8 mouse cellular contexts compared by ENCODE assay signal in the genomic region with DNA sequence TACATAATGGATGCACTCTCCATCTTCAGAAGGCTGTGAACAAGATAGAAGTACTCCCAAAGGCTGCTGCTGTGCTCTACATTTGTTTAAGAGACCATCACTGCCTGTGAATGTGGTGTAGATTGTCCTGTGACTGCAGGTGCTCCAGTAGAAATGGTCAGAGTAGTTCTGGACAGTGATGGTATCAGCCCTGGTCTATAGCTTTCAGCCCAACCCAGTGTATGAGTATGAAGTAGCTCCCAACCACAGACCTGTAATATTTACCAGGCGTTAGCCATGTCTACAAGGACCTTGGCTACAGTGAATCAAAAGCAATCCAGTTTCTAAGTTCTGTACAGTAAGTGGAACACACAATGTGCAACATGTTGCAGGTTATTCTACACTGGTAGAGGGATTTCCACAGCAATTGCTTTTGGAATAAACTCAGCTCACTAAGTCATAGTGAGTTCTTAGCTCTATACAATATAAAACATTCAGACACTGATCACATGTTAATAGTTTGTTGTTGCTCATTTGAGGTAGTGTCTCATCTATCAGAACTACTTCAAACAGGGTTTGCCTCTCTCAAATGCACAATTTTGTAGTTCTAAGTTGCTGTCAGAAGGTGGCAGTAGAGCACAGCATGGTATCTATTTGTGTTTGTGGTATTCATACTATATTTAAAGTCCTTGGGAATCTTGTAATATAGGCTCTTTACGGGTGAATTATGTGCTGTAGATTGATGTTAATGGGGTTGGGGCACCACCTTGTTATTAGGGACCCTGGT.
DNase-seq lines count a peak whose midpoint lies in the region; ATAC-seq and TF ChIP-seq lines count a peak whose summit lies in the region.

No protein-coding gene starts in this region.

- no peak overlapping the region for H3K9ac ChIP-seq in forebrain, embryonic 12.5 days
- no peak overlapping the region for H3K9ac ChIP-seq in forebrain, embryonic 11.5 days (ENCODE audit: low read length)
- no peak overlapping the region for H3K9ac ChIP-seq in liver, embryonic 14.5 days (replicated peaks)
- no peak overlapping the region for H3K9ac ChIP-seq in lung, embryonic 16.5 days (ENCODE audit: low read length)

- H3K27ac ChIP-seq in forebrain, embryonic 12.5 days = no peak overlapping the region
- H3K27ac ChIP-seq in forebrain, embryonic 11.5 days (ENCODE audit: low read depth, low read length) = no peak overlapping the region
- H3K27ac ChIP-seq in liver, embryonic 14.5 days = no peak overlapping the region
- no peak overlapping the region for H3K27ac ChIP-seq in lung, embryonic 16.5 days (ENCODE audit: low read length)

- ATAC-seq in forebrain, embryonic 12.5 days (ENCODE audit: low FRiP score) = 0 out of 2 replicates have a peak, but pooled peaks have one; percentile 28
- ATAC-seq in forebrain, embryonic 11.5 days (replicated peaks; ENCODE audit: low FRiP score) = no peak
- ATAC-seq in liver, embryonic 14.5 days (ENCODE audit: insufficient read depth) = no peak
- peak; percentile 23; the same call in 1 of the 2 replicates for ATAC-seq in lung, embryonic 16.5 days (ENCODE audit: low read depth)

- no peak overlapping the region for H3K4me2 ChIP-seq in forebrain, embryonic 12.5 days
- no peak overlapping the region for H3K4me2 ChIP-seq in forebrain, embryonic 11.5 days (ENCODE audit: low read depth, low read length, severe bottlenecking)
- H3K4me2 ChIP-seq in liver, embryonic 14.5 days (ENCODE audit: low read depth) = no peak overlapping the region
- no peak overlapping the region for H3K4me2 ChIP-seq in lung, embryonic 16.5 days (ENCODE audit: low read depth, low read length)

- no peaks in the 10 kb centered on the region for H3K9me3 ChIP-seq in forebrain, embryonic 12.5 days
- H3K9me3 ChIP-seq in forebrain, embryonic 11.5 days (ENCODE audit: control insufficient read depth, low read length) = no peaks in the 10 kb centered on the region
- no peaks in the 10 kb centered on the region for H3K9me3 ChIP-seq in liver, embryonic 14.5 days (ENCODE audit: control insufficient read depth, low read length)
- no peaks in the 10 kb centered on the region for H3K9me3 ChIP-seq in lung, embryonic 16.5 days (ENCODE audit: control insufficient read depth, low read length)

- H3K4me3 ChIP-seq in forebrain, embryonic 12.5 days (replicated peaks) = no peak overlapping the region
- no peak overlapping the region for H3K4me3 ChIP-seq in forebrain, embryonic 11.5 days (ENCODE audit: low read depth, low read length)
- H3K4me3 ChIP-seq in liver, embryonic 14.5 days (ENCODE audit: insufficient read depth in 1 of 2, low read depth in 2 of 2, low read length in 2 of 2) = no peak overlapping the region
- H3K4me3 ChIP-seq in lung, embryonic 16.5 days (ENCODE audit: low read length) = no peak overlapping the region

- no peaks in the 10 kb centered on the region for H3K4me1 ChIP-seq in forebrain, embryonic 12.5 days
- H3K4me1 ChIP-seq in forebrain, embryonic 11.5 days (replicated peaks; ENCODE audit: control insufficient read depth, insufficient read depth, low read length) = no peaks in the 10 kb centered on the region
- no peaks in the 10 kb centered on the region for H3K4me1 ChIP-seq in liver, embryonic 14.5 days (replicated peaks; ENCODE audit: control insufficient read depth in 2 of 2, insufficient read depth in 2 of 2, low read length in 1 of 2)
- H3K4me1 ChIP-seq in lung, embryonic 16.5 days (replicated peaks; ENCODE audit: control insufficient read depth, insufficient read depth, low read length) = no peaks in the 10 kb centered on the region

- DNase-seq in forebrain, embryonic 11.5 days (ENCODE audit: low spot score) = no peak
- peak; percentile 5 to 12 (median 10) for DNase-seq in liver, embryonic 14.5 days (ENCODE audit: low read depth in 3 of 3, low spot score in 3 of 3)
- DNase-seq in liver = no peak
- DNase-seq in embryo, embryonic 11.5 days (ENCODE audit: low read depth, low spot score) = peak; percentile 31
- DNase-seq in thymus, postnatal 25 days = peak; percentile 23
- no peak for DNase-seq in testis, postnatal 10 days (ENCODE audit: low spot score)

- 72% methylated on average over 2 of the region's 2 CpGs for WGBS in forebrain, embryonic 12.5 days
- WGBS in forebrain, embryonic 11.5 days = 73% methylated on average over 2 of the region's 2 CpGs
- WGBS in liver, embryonic 14.5 days (ENCODE audit: insufficient replicate concordance) = 47% methylated on average over 2 of the region's 2 CpGs
- WGBS in lung, embryonic 16.5 days = 63% methylated on average over 2 of the region's 2 CpGs

- H3K27me3 ChIP-seq in forebrain, embryonic 12.5 days = no peaks in the 10 kb centered on the region
- no peaks in the 10 kb centered on the region for H3K27me3 ChIP-seq in forebrain, embryonic 11.5 days (ENCODE audit: control insufficient read depth, insufficient read depth, low read length)
- no peaks in the 10 kb centered on the region for H3K27me3 ChIP-seq in liver, embryonic 14.5 days (ENCODE audit: control insufficient read depth, insufficient read depth, low read length)
- no peaks in the 10 kb centered on the region for H3K27me3 ChIP-seq in lung, embryonic 16.5 days (ENCODE audit: control insufficient read depth, insufficient read depth, low read depth, low read length)

- TF ChIP-seq CTCF in liver, embryonic 14.5 days (IDR thresholded peaks at IDR 0.05; ENCODE audit: low read depth) = peak; percentile 58

- TF ChIP-seq EP300 in liver, embryonic 14.5 days (IDR thresholded peaks at IDR 0.05; ENCODE audit: low read depth) = no peak

- peaks cover 24% of the 10 kb centered on the region for H3K36me3 ChIP-seq in forebrain, embryonic 12.5 days (replicated peaks)
- no peaks in the 10 kb centered on the region; the same call in 1 of the 2 replicates for H3K36me3 ChIP-seq in forebrain, embryonic 11.5 days (ENCODE audit: control insufficient read depth, insufficient read depth, low read length)
- peaks cover 2% of the 10 kb centered on the region; the same call in 1 of the 2 replicates for H3K36me3 ChIP-seq in liver, embryonic 14.5 days (replicated peaks; ENCODE audit: control insufficient read depth, insufficient read depth, low read depth)
- peaks cover 6% of the 10 kb centered on the region; the same call in 1 of the 2 replicates for H3K36me3 ChIP-seq in lung, embryonic 16.5 days (ENCODE audit: control insufficient read depth, insufficient read depth, low read length)

Comparison
In these comparisons a context has a peak if more than half of its experiments do, and no peak if none do; other contexts are left out.
1. ATAC-seq: peak in forebrain, embryonic 12.5 days (single experiment) and lung, embryonic 16.5 days (single experiment); none in forebrain, embryonic 11.5 days (single experiment) and liver, embryonic 14.5 days (single experiment).
2. DNase-seq: peak in liver, embryonic 14.5 days (3 of 3), embryo, embryonic 11.5 days (single experiment) and thymus, postnatal 25 days (single experiment); none in forebrain, embryonic 11.5 days (single experiment), liver (single experiment) and testis, postnatal 10 days (single experiment).